Mouse (Mus musculus): ENCODE results near the gene Gm4305. TPM values are rescaled to one million over a fixed set of nuclear protein-coding genes. Genes with fewer than 3 reads are reported as not detected.
"Not testable (repeated sequence)": the region's sequence is repeated elsewhere in the genome, so short reads cannot be mapped to it uniquely, and the experiment has no call there.

Gm4305 gene
- polyA plus RNA-seq (2014; fragmentation: Nextera tagmentation; extraction: Ambion mirVana): not detected in 2 replicates

DNA sequence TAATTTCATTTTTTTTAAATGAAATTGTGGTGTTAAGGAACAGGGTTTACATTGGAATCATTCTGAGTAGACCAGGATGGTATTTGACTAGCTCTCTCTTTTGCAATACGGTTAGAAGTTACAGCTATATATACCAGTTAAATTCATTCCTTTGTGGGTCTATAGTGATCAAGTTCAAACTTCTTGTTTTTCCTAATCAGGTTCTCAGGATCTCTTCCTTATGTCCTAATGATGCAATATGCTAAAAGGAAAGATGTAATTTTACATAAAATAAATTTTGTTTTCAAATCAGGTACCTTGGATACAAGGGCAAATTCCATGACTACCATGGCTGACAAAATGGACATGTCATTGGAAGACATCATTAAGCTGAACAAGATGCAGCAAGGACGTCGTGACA lies at the start of gene Gm4305:
TSS of gene Gm4305 (plus strand) at position 301 of the 400 bp plus-strand sequence.
- not testable (repeated sequence) for H3K4me1 ChIP-seq (replicated peaks; ENCODE audit: control insufficient read depth, insufficient read depth, low read length); ATAC-seq (replicated peaks; ENCODE audit: low FRiP score); H3K9ac ChIP-seq (ENCODE audit: low read length); H3K36me3 ChIP-seq (ENCODE audit: control insufficient read depth, insufficient read depth, low read length); H3K4me3 ChIP-seq (ENCODE audit: low read depth, low read length); H3K4me2 ChIP-seq (ENCODE audit: low read depth, low read length, severe bottlenecking); H3K27ac ChIP-seq (ENCODE audit: low read depth, low read length); H3K9me3 ChIP-seq (ENCODE audit: control insufficient read depth, low read length); DNase-seq (ENCODE audit: low spot score); H3K27me3 ChIP-seq (ENCODE audit: control insufficient read depth, insufficient read depth, low read length)
- no CpG with 5 or more reads among the region's 3 CpGs for WGBS

DNA sequence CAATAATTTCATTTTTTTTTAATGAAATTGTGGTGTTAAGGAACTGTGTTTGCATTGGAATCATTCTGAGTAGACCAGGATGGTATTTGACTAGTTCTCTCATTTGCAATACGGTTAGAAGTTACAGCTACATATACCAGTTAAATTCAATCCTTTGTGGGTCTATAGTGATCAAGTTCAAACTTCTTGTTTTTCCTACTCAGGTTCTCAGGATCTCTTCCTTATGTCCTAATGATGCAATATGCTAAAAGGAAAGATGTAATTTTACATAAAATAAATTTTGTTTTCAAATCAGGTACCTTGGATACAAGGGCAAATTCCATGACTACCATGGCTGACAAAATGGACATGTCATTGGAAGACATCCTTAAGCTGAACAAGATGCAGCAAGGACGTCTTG lies 15.5 kb upstream of the Gm4305 start, which contains the start of gene Gm4301:
TSS of gene Gm4301 (plus strand) at position 301 of the 400 bp plus-strand sequence.
- not testable (repeated sequence) for H3K9me3 ChIP-seq (ENCODE audit: control insufficient read depth, low read length); H3K4me3 ChIP-seq (ENCODE audit: low read depth, low read length)

DNA sequence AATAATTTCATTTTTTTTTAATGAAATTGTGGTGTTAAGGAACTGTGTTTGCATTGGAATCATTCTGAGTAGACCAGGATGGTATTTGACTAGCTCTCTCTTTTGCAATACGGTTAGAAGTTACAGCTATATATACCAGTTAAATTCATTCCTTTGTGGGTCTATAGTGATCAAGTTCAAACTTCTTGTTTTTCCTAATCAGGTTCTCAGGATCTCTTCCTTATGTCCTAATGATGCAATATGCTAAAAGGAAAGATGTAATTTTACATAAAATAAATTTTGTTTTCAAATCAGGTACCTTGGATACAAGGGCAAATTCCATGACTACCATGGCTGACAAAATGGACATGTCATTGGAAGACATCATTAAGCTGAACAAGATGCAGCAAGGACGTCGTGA lies 10.4 kb upstream of the Gm4305 start, which contains the start of gene Gm4302:
TSS of gene Gm4302 (plus strand) at position 301 of the 400 bp plus-strand sequence.
- H3K4me1 ChIP-seq (replicated peaks; ENCODE audit: control insufficient read depth, insufficient read depth, low read length); DNase-seq (ENCODE audit: low spot score): not testable (repeated sequence)

More for the DNA sequence above, 15.5 kb upstream of the Gm4305 start, which contains the start of gene Gm4301:
- H3K4me1 ChIP-seq (replicated peaks; ENCODE audit: control insufficient read depth, insufficient read depth, low read length); ATAC-seq (replicated peaks; ENCODE audit: low FRiP score); H3K27ac ChIP-seq (ENCODE audit: low read depth, low read length); H3K36me3 ChIP-seq (ENCODE audit: control insufficient read depth, insufficient read depth, low read length); DNase-seq (ENCODE audit: low spot score); H3K9ac ChIP-seq (ENCODE audit: low read length); H3K27me3 ChIP-seq (ENCODE audit: control insufficient read depth, insufficient read depth, low read length); H3K4me2 ChIP-seq (ENCODE audit: low read depth, low read length, severe bottlenecking): not testable (repeated sequence)
- WGBS: no CpG with 5 or more reads among the region's 2 CpGs

DNA sequence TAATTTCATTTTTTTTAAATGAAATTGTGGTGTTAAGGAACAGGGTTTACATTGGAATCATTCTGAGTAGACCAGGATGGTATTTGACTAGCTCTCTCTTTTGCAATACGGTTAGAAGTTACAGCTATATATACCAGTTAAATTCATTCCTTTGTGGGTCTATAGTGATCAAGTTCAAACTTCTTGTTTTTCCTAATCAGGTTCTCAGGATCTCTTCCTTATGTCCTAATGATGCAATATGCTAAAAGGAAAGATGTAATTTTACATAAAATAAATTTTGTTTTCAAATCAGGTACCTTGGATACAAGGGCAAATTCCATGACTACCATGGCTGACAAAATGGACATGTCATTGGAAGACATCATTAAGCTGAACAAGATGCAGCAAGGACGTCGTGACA lies 5.2 kb upstream of the Gm4305 start, which contains the start of gene Gm4303:
TSS of gene Gm4303 (plus strand) at position 301 of the 400 bp plus-strand sequence.
- WGBS: no CpG with 5 or more reads among the region's 3 CpGs
- not testable (repeated sequence) for ATAC-seq (replicated peaks; ENCODE audit: low FRiP score)

More for the DNA sequence above, 10.4 kb upstream of the Gm4305 start, which contains the start of gene Gm4302:
- not testable (repeated sequence) for H3K27ac ChIP-seq (ENCODE audit: low read depth, low read length); H3K4me3 ChIP-seq (ENCODE audit: low read depth, low read length); H3K9me3 ChIP-seq (ENCODE audit: control insufficient read depth, low read length); H3K36me3 ChIP-seq (ENCODE audit: control insufficient read depth, insufficient read depth, low read length); H3K27me3 ChIP-seq (ENCODE audit: control insufficient read depth, insufficient read depth, low read length); H3K9ac ChIP-seq (ENCODE audit: low read length); H3K4me2 ChIP-seq (ENCODE audit: low read depth, low read length, severe bottlenecking); ATAC-seq (replicated peaks; ENCODE audit: low FRiP score)
- no CpG with 5 or more reads among the region's 3 CpGs for WGBS

DNA sequence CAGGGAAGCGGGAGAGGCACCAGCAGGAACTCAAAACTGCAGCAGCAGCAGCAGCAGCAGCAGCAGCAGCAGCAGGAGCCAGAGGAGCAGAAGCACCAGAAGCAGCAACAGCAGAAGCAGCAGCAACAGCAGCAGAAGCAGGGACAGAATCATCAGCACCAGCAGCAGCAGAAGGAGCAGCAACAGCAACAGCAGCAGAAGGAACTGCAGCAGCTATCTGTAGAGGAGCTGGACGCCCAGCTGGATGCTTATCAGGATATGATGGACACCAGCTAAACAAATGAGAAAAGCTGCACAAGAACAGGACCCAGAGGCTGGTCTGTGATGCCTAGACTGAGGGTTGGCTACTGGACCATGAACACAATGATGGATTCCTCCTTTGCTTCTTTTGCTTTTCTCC lies 5.9 kb downstream of the Gm4305 start:
- not testable (repeated sequence) for H3K4me3 ChIP-seq (ENCODE audit: low read depth, low read length); ATAC-seq (replicated peaks; ENCODE audit: low FRiP score); H3K4me2 ChIP-seq (ENCODE audit: low read depth, low read length, severe bottlenecking); H3K36me3 ChIP-seq (ENCODE audit: control insufficient read depth, insufficient read depth, low read length); H3K27me3 ChIP-seq (ENCODE audit: control insufficient read depth, insufficient read depth, low read length); H3K27ac ChIP-seq (ENCODE audit: low read depth, low read length); DNase-seq (ENCODE audit: low spot score); H3K9me3 ChIP-seq (ENCODE audit: control insufficient read depth, low read length); H3K9ac ChIP-seq (ENCODE audit: low read length); H3K4me1 ChIP-seq (replicated peaks; ENCODE audit: control insufficient read depth, insufficient read depth, low read length)
- 75% methylated on average over 2 of the region's 2 CpGs for WGBS

More for the DNA sequence above, 5.2 kb upstream of the Gm4305 start, which contains the start of gene Gm4303:
- H3K9ac ChIP-seq (ENCODE audit: low read length); DNase-seq (ENCODE audit: low spot score); H3K9me3 ChIP-seq (ENCODE audit: control insufficient read depth, low read length); H3K36me3 ChIP-seq (ENCODE audit: control insufficient read depth, insufficient read depth, low read length); H3K4me3 ChIP-seq (ENCODE audit: low read depth, low read length); H3K4me1 ChIP-seq (replicated peaks; ENCODE audit: control insufficient read depth, insufficient read depth, low read length); H3K27me3 ChIP-seq (ENCODE audit: control insufficient read depth, insufficient read depth, low read length); H3K27ac ChIP-seq (ENCODE audit: low read depth, low read length); H3K4me2 ChIP-seq (ENCODE audit: low read depth, low read length, severe bottlenecking): not testable (repeated sequence)

DNA sequence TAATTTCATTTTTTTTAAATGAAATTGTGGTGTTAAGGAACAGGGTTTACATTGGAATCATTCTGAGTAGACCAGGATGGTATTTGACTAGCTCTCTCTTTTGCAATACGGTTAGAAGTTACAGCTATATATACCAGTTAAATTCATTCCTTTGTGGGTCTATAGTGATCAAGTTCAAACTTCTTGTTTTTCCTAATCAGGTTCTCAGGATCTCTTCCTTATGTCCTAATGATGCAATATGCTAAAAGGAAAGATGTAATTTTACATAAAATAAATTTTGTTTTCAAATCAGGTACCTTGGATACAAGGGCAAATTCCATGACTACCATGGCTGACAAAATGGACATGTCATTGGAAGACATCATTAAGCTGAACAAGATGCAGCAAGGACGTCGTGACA lies 10.1 kb downstream of the Gm4305 start, which contains the start of gene Gm4307:
TSS of gene Gm4307 (plus strand) at position 301 of the 400 bp plus-strand sequence.
- H3K27me3 ChIP-seq (ENCODE audit: control insufficient read depth, insufficient read depth, low read length); H3K9me3 ChIP-seq (ENCODE audit: control insufficient read depth, low read length); H3K27ac ChIP-seq (ENCODE audit: low read depth, low read length); H3K4me1 ChIP-seq (replicated peaks; ENCODE audit: control insufficient read depth, insufficient read depth, low read length); H3K36me3 ChIP-seq (ENCODE audit: control insufficient read depth, insufficient read depth, low read length); H3K4me3 ChIP-seq (ENCODE audit: low read depth, low read length); ATAC-seq (replicated peaks; ENCODE audit: low FRiP score); H3K9ac ChIP-seq (ENCODE audit: low read length); DNase-seq (ENCODE audit: low spot score); H3K4me2 ChIP-seq (ENCODE audit: low read depth, low read length, severe bottlenecking): not testable (repeated sequence)
- WGBS: no CpG with 5 or more reads among the region's 3 CpGs

DNA sequence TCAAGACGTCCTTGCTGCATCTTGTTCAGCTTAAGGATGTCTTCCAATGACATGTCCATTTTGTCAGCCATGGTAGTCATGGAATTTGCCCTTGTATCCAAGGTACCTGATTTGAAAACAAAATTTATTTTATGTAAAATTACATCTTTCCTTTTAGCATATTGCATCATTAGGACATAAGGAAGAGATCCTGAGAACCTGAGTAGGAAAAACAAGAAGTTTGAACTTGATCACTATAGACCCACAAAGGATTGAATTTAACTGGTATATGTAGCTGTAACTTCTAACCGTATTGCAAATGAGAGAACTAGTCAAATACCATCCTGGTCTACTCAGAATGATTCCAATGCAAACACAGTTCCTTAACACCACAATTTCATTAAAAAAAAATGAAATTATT lies 31.6 kb downstream of the Gm4305 start, which contains the start of gene Gm4312:
TSS of gene Gm4312 (minus strand) at position 101 of the 400 bp plus-strand sequence.
- not testable (repeated sequence) for H3K27ac ChIP-seq (ENCODE audit: low read depth, low read length); H3K36me3 ChIP-seq (ENCODE audit: control insufficient read depth, insufficient read depth, low read length); H3K27me3 ChIP-seq (ENCODE audit: control insufficient read depth, insufficient read depth, low read length); H3K9ac ChIP-seq (ENCODE audit: low read length); H3K4me2 ChIP-seq (ENCODE audit: low read depth, low read length, severe bottlenecking); H3K4me1 ChIP-seq (replicated peaks; ENCODE audit: control insufficient read depth, insufficient read depth, low read length); DNase-seq (ENCODE audit: low spot score); H3K4me3 ChIP-seq (ENCODE audit: low read depth, low read length); H3K9me3 ChIP-seq (ENCODE audit: control insufficient read depth, low read length); ATAC-seq (replicated peaks; ENCODE audit: low FRiP score)
- no CpG with 5 or more reads among the region's 2 CpGs for WGBS
